Mouse (Mus musculus) lung, embryonic 14.5 days (tissue): ENCODE measurements around the gene Mast4. TPM values are rescaled to one million over a fixed set of nuclear protein-coding genes. Genes with fewer than 3 reads are reported as not detected.

Source experiments
- ATAC-seq: fragments of 200-750 bp; cut with Nextera tagmentation; 2 replicates; pipeline ENCODE4 v1.8.0; 2017; ENCODE audit warnings: mild to moderate bottlenecking, moderate TSS enrichment, moderate library complexity; ENCODE audit not compliant: insufficient read depth
- DNase-seq: peaks from one replicate; pipeline ENCODE4 v3.0.0-alpha.2; 2015
- H3K27ac ChIP-seq: fragments of 300-500 bp; sonication (generic); 2 replicates; pipeline ENCODE4 v1.5.1; 2014; ENCODE audit warnings: low read depth, mild to moderate bottlenecking, moderate library complexity
- H3K27me3 ChIP-seq: fragments of 300-500 bp; sonication (generic); 2 replicates; pipeline ENCODE4 v1.6.1; 2014; ENCODE audit warnings: low read length, control low read depth; ENCODE audit not compliant: insufficient read depth
- H3K36me3 ChIP-seq: fragments of 300-500 bp; sonication (generic); 2 replicates; pipeline ENCODE4 v1.6.1; 2014; ENCODE audit warnings: control low read depth; ENCODE audit not compliant: insufficient read depth
- H3K4me1 ChIP-seq: fragments of 300-500 bp; sonication (generic); 2 replicates; pipeline ENCODE4 v1.6.1; 2014; ENCODE audit warnings: antibody characterized with exemption, control low read depth; ENCODE audit not compliant: insufficient read depth
- H3K4me2 ChIP-seq: fragments of 300-500 bp; sonication (generic); 2 replicates; pipeline ENCODE4 v1.6.1; 2014; ENCODE audit warnings: mild to moderate bottlenecking
- H3K4me3 ChIP-seq: fragments of 300-500 bp; sonication (generic); 2 replicates; pipeline ENCODE4 v1.5.1; 2014; ENCODE audit warnings: low read depth, low read length
- H3K9ac ChIP-seq: fragments of 300-500 bp; sonication (generic); 2 replicates; pipeline ENCODE4 v1.6.1; 2014
- H3K9me3 ChIP-seq: fragments of 300-500 bp; sonication (generic); 2 replicates; pipeline ENCODE4 v1.6.1; 2016; ENCODE audit warnings: low read depth, low read length, control low read depth
- CTCF ChIP-seq: IDR thresholded peaks from 2 replicates; pipeline ENCODE4 v1.5.1; 2016; ENCODE audit warnings: antibody characterized with exemption, low read depth
- WGBS: fragments of 180-500 bp; shearing (Covaris S2); extraction: QIAGEN DNeasy Blood & Tissue Kit; methylation state at CpG from one replicate; pipeline ENCODE4 v1.1.7; 2014; 5-methylcytosine and 5-hydroxymethylcytosine counted together
- polyA plus RNA-seq: library from polyadenylated mRNA; unstranded; fragments of >200 nt; fragmentation: Nextera tagmentation; extraction: Ambion mirVana; gene quantifications from 2 replicates; pipeline ENCODE4 v1.2.1, GENCODE M21; 2014

Mast4 gene
- polyA plus RNA-seq, 1 experiment from 2014 or later = 30.8 TPM

- Histone ChIP-seq H3K27me3 (no peaks in the 10 kb centered on the region), H3K9ac (no peak overlapping the region), H3K9me3 (no peaks in the 10 kb centered on the region), H3K4me1 (peaks cover 10% of the 10 kb centered on the region), H3K4me3 (no peak overlapping the region), H3K36me3 (no peaks in the 10 kb centered on the region), H3K27ac (no peak overlapping the region), H3K4me2 (no peak overlapping the region)
- no peak for TF ChIP-seq CTCF
- 83% methylated on average over 5 of the region's 5 CpGs for WGBS
- no peak for DNase-seq
- ATAC-seq = no peak
Measured at GRCm38 (mm10) chr13:103107362-103107761, 226.9 kb downstream of the Mast4 start.

DNA sequence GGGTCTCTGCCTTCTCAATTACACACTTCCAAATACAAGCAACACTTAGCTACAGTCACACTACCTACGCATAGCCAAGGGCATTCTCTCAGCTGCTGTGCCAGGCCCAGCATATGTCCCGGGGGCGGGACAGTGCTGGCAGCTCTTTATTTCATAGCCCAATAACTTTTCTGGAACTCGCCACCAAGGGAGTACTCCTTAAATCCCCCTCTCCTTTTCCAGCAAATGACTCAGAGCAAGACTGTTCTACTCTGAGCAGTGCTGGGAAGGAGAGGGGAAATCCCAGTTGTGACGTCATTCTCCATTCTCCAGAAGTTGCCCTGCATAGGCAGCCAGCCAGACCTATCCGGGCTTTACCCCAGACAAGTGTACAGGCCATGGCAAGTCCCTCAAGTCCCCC lies 231.7 kb downstream of the Mast4 start:
- DNase-seq = no peak
- Histone ChIP-seq H3K27ac (no peak overlapping the region), H3K9ac (no peak overlapping the region), H3K4me2 (no peak overlapping the region), H3K9me3 (no peaks in the 10 kb centered on the region), H3K4me1 (no peaks in the 10 kb centered on the region), H3K4me3 (no peak overlapping the region), H3K36me3 (no peaks in the 10 kb centered on the region), H3K27me3 (no peaks in the 10 kb centered on the region)
- peak; percentile 60; the same call in 1 of the 2 replicates for ATAC-seq
- WGBS = 60% methylated on average over 6 of the region's 6 CpGs
- TF ChIP-seq CTCF = no peak

DNA sequence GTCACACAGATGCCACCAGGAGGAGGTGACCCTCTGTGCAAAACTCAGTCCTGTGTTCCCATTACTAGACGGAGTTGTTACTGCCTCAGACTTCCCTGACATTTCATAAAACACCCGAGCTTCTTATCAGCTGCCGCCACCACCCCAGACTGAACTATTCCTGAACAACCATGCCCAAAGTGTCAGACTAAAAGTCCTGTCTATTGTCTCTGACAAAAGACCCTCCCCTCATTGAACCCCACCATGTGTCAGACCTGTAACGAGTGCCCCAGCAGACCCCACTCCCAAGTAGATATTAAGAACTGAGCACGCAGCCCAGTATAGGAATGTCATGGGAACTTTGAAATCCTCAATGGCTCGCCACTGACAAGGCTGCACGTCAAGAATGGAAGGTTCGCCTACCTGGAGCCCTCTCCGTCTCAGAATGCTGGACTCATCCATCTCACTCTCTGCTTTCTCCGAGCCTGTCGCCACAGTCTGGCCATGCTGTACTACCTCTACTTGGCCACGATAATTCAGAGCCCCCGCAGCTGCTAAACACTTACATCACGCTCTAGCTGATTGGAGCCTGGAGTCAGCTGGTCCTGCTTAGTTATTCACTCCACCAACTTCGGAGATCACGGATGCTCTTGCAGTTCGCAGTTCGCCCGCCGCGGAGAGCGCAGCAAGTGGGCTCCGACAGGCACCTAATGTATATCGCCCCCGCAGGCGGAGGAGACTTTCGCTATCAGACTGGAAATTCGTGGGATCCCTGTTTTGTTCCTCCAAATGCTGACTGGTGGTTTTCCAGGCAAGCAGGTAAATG lies 237.7 kb downstream of the Mast4 start:
- Histone ChIP-seq H3K36me3 (no peaks in the 10 kb centered on the region), H3K27ac (peak overlapping the region; percentile 58; the same call in 1 of the 2 replicates), H3K4me1 (no peaks in the 10 kb centered on the region), H3K9me3 (no peaks in the 10 kb centered on the region), H3K4me2 (peak overlapping the region; percentile 86), H3K4me3 (peak overlapping the region; percentile 48), H3K27me3 (no peaks in the 10 kb centered on the region), H3K9ac (peak overlapping the region; percentile 43)
- ATAC-seq (peak; percentile 95), DNase-seq (peak; percentile 84)
- TF ChIP-seq CTCF = peak; percentile 57
- 2% methylated on average over 28 of the region's 28 CpGs for WGBS

DNA sequence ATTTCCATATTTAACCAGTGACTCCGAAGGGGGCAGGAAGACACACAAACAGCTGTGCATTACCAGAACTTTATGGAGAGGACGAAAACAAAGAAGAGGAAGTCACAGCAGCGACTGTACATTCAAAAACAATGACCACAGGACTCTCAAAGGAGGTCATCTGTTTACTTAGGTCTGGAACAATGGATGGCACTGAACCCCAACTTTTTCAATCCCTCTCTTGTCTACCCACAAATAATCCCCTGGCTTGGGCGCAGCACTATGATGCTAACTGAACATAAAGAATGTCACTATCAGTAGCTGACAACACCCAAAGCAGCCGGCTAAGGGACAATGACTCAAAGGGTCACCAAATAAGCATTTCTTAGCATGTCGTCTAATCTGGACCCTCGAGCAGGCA lies 238.8 kb downstream of the Mast4 start:
- Histone ChIP-seq H3K4me3 (peak overlapping the region; percentile 48), H3K27me3 (no peaks in the 10 kb centered on the region), H3K4me1 (no peaks in the 10 kb centered on the region), H3K9ac (no peak overlapping the region), H3K9me3 (no peaks in the 10 kb centered on the region), H3K4me2 (peak overlapping the region; percentile 86; the same call in 1 of the 2 replicates), H3K36me3 (no peaks in the 10 kb centered on the region), H3K27ac (no peak overlapping the region)
- ATAC-seq = no peak
- 53% methylated on average over 7 of the region's 7 CpGs for WGBS
- no peak for TF ChIP-seq CTCF
- DNase-seq = peak; percentile 28

GRCm38 (mm10) chr13:103094595-103094994 lies 239.7 kb downstream of the Mast4 start:
- Histone ChIP-seq H3K4me1 (no peaks in the 10 kb centered on the region), H3K27me3 (no peaks in the 10 kb centered on the region), H3K9me3 (no peaks in the 10 kb centered on the region), H3K9ac (no peak overlapping the region), H3K4me2 (peak overlapping the region; percentile 16), H3K36me3 (no peaks in the 10 kb centered on the region), H3K4me3 (no peak overlapping the region), H3K27ac (peak overlapping the region; percentile 0; the same call in 1 of the 2 replicates)
- TF ChIP-seq CTCF = no peak
- WGBS = 54% methylated on average over 5 of the region's 5 CpGs
- no peak for DNase-seq
- no peak for ATAC-seq

DNA sequence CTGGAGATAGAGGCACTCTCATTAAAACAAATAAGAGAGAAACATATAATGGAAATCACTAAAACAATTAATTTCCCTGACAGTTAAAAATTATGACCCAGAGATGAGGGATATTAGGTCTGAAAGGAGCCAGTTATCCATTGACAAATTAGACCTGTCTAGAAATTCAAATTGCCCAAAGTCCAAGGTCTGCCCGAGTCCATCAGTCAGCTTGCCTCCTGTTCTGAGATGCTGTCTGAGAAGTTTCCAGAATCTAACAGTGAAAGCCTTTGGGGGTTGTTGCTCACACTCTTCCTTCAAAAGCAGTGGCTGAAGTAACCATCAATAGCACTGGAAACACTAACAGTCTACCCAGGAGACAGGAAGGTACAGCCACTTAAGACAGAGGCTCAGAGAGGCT lies 240.6 kb downstream of the Mast4 start:
- ATAC-seq (no peak), DNase-seq (no peak)
- TF ChIP-seq CTCF = no peak
- H3K9ac ChIP-seq = no peak overlapping the region
- no peaks in the 10 kb centered on the region for H3K36me3 ChIP-seq
- H3K4me3 ChIP-seq = no peak overlapping the region
- no peak overlapping the region for H3K27ac ChIP-seq
- no peak overlapping the region for H3K4me2 ChIP-seq
- no peaks in the 10 kb centered on the region for H3K9me3 ChIP-seq
- H3K27me3 ChIP-seq = no peaks in the 10 kb centered on the region
- no peaks in the 10 kb centered on the region for H3K4me1 ChIP-seq
- WGBS = 68% methylated on average over 1 of the region's 1 CpGs

DNA sequence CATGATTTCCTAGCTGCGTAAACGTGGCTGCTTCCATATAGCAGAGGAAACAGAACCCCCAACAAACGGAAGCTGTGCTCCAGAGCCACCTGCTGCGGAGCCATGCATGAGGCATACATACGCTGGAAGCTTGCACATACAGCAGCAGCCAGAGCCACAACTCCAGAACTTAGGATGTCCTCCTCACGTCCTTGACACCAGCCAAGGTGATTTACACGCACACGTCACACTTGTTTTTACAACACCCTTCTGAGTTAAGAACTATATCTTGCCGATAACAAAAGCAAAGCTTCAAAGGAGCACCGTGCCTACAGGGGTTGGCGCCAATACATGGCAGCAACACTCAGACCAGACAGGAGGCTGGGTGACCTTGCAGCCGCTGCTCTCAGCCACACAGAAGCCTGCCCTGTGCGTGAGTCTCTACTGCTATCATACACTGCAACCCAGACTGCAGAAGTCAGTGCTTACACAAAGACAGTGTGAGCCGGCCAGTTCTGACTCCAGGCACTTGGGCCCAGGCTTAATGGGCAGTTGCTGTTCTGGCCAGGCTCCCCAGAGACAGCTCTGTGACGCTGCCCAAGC lies 248.7 kb downstream of the Mast4 start:
- Histone ChIP-seq H3K36me3 (no peaks in the 10 kb centered on the region), H3K4me3 (no peak overlapping the region), H3K4me1 (no peaks in the 10 kb centered on the region; the same call in 1 of the 2 replicates), H3K4me2 (no peak overlapping the region), H3K27ac (peak overlapping the region; percentile 30; the same call in 1 of the 2 replicates), H3K9ac (no peak overlapping the region), H3K9me3 (no peaks in the 10 kb centered on the region), H3K27me3 (no peaks in the 10 kb centered on the region)
- DNase-seq (no peak), ATAC-seq (peak; percentile 59; the same call in 1 of the 2 replicates)
- TF ChIP-seq CTCF = no peak
- 33% methylated on average over 15 of the region's 15 CpGs for WGBS
